Mouse (Mus musculus) liver, embryonic 12.5 days (tissue): ENCODE data around the gene 1810009A15Rik. TPM values are rescaled to one million over a fixed set of nuclear protein-coding genes. Genes with fewer than 3 reads are reported as not detected.
A peak's percentile ranks its signal among the peaks of the same experiment; 100 is the strongest.

Experiments
- ATAC-seq: fragments of 200-750 bp; cut with Nextera tagmentation; 2 replicates; pipeline ENCODE4 v1.8.0; 2017; ENCODE audit warnings: moderate number of reproducible peaks, mild to moderate bottlenecking, moderate library complexity
- H3K27ac ChIP-seq: fragments of 300-500 bp; sonication (generic); 2 replicates; pipeline ENCODE4 v1.5.1; 2016; ENCODE audit warnings: mild to moderate bottlenecking
- H3K27me3 ChIP-seq: fragments of 300-500 bp; sonication (generic); replicated peaks from 2 replicates; pipeline ENCODE4 v1.6.1; 2016; ENCODE audit warnings: mild to moderate bottlenecking, moderate library complexity
- H3K36me3 ChIP-seq: fragments of 300-500 bp; sonication (generic); 2 replicates; pipeline ENCODE4 v1.6.1; 2016; ENCODE audit warnings: mild to moderate bottlenecking, moderate library complexity
- H3K4me1 ChIP-seq: fragments of 300-500 bp; sonication (generic); 2 replicates; pipeline ENCODE4 v1.6.1; 2016
- H3K4me2 ChIP-seq: fragments of 300-500 bp; sonication (generic); 2 replicates; pipeline ENCODE4 v1.6.1; 2016; ENCODE audit warnings: mild to moderate bottlenecking, moderate library complexity
- H3K4me3 ChIP-seq: fragments of 300-500 bp; sonication (generic); 2 replicates; pipeline ENCODE4 v1.5.1; 2016; ENCODE audit warnings: mild to moderate bottlenecking, moderate library complexity
- H3K9ac ChIP-seq: fragments of 300-500 bp; sonication (generic); 2 replicates; pipeline ENCODE4 v1.6.1; 2016; ENCODE audit warnings: mild to moderate bottlenecking, moderate library complexity
- H3K9me3 ChIP-seq: fragments of 300-500 bp; sonication (generic); replicated peaks from 2 replicates; pipeline ENCODE4 v1.6.1; 2016; ENCODE audit warnings: mild to moderate bottlenecking, moderate library complexity
- WGBS: fragments of 180-500 bp; shearing (Covaris S2); methylation state at CpG from one replicate; pipeline ENCODE4 v1.1.7; 2016; ENCODE audit not compliant: insufficient replicate concordance; 5-methylcytosine and 5-hydroxymethylcytosine counted together
- polyA plus RNA-seq: library from polyadenylated mRNA; unstranded; fragments of >200 nt; fragmentation: Nextera tagmentation; extraction: Ambion mirVana; gene quantifications from 2 replicates; pipeline ENCODE4 v1.2.1, GENCODE M21; 2016

1810009A15Rik gene
- polyA plus RNA-seq, 1 experiment from 2014 or later: 111 TPM

DNA sequence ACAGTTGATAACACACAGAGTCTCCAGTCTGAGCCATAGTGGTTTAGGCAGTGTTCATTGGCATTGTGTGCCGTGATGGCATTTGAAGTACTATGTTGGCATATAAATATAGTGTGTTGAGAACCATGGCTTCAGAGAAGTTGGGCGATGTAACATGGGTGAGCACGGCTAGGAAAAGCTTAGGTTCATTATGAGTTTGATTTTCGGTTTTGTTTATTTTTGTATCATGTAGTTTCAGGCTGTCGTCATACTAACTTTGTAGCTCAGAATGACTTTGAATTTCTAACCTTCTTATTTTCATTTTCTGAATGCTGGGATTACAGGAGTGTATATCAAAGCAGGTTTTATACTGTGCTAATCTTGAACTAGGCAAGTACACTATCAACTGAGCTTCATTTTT is 14.8 kb downstream of the 1810009A15Rik start:
- Histone ChIP-seq H3K4me3 (no peak overlapping the region), H3K27ac (no peak overlapping the region), H3K9me3 (no peaks in the 10 kb centered on the region), H3K4me2 (no peak overlapping the region), H3K36me3 (peaks cover 82% of the 10 kb centered on the region), H3K9ac (no peak overlapping the region), H3K4me1 (peaks cover 24% of the 10 kb centered on the region), H3K27me3 (no peaks in the 10 kb centered on the region)
- 87% methylated on average over 5 of the region's 5 CpGs for WGBS
- ATAC-seq: no peak

DNA sequence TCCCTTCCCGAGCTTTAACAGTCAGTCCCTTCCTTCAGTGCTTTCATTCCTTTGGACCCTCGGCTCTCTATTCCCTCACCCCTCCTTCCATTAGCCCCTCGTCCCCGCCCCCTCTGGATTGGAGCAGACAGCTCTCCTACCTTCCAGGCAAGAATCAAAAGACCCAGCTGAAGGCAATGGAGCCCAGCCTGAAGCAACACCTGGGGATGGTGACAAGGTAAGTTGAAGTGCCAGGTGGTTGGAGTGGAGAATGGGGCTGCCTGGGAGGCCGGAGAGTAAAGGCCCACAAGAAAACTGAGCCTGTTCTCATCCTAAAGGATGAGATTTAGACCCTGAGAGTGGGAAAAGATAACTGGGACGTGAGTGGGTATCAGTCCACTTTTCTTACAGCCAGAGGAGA is 19.9 kb downstream of the 1810009A15Rik start:
- WGBS: 89% methylated on average over 6 of the region's 6 CpGs
- Histone ChIP-seq H3K27me3 (no peaks in the 10 kb centered on the region), H3K27ac (no peak overlapping the region), H3K36me3 (peaks cover 100% of the 10 kb centered on the region), H3K9me3 (no peaks in the 10 kb centered on the region), H3K4me3 (no peak overlapping the region), H3K4me2 (no peak overlapping the region), H3K9ac (no peak overlapping the region), H3K4me1 (no peaks in the 10 kb centered on the region)
- ATAC-seq: no peak

GRCm38 (mm10) chr19:8911810-8912209 is 23.2 kb downstream of the 1810009A15Rik start:
- Histone ChIP-seq H3K4me1 (no peaks in the 10 kb centered on the region), H3K27me3 (no peaks in the 10 kb centered on the region), H3K36me3 (peaks cover 100% of the 10 kb centered on the region), H3K9ac (no peak overlapping the region), H3K4me2 (no peak overlapping the region), H3K4me3 (no peak overlapping the region), H3K9me3 (no peaks in the 10 kb centered on the region), H3K27ac (no peak overlapping the region)
- 90% methylated on average over 5 of the region's 5 CpGs for WGBS
- no peak for ATAC-seq

DNA sequence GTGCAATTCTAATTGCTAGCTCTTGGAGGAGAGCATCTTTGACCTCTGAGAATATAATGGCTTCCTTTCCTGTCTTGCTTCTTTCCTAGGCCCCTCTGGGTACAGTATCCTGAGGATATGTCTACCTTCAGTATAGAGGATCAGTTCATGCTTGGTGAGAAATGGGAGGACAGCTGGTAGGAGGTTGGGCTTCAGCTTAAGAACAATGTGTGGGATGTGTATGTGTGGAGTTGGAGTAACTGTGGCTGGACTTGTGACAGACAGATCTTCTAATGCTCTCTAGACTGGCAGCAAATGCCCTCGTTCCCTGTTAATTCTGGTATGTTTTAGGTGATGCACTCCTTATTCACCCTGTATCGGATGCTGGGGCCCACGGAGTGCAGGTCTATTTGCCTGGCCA is 25.6 kb downstream of the 1810009A15Rik start:
- WGBS: 92% methylated on average over 3 of the region's 3 CpGs
- H3K36me3 ChIP-seq: peaks cover 80% of the 10 kb centered on the region
- H3K9ac ChIP-seq: no peak overlapping the region
- H3K4me3 ChIP-seq: no peak overlapping the region
- no peak overlapping the region for H3K27ac ChIP-seq
- H3K4me2 ChIP-seq: no peak overlapping the region
- no peak for ATAC-seq
- no peaks in the 10 kb centered on the region for H3K9me3 ChIP-seq
- peaks cover 8% of the 10 kb centered on the region; the same call in 1 of the 2 replicates for H3K4me1 ChIP-seq
- H3K27me3 ChIP-seq: no peaks in the 10 kb centered on the region

DNA sequence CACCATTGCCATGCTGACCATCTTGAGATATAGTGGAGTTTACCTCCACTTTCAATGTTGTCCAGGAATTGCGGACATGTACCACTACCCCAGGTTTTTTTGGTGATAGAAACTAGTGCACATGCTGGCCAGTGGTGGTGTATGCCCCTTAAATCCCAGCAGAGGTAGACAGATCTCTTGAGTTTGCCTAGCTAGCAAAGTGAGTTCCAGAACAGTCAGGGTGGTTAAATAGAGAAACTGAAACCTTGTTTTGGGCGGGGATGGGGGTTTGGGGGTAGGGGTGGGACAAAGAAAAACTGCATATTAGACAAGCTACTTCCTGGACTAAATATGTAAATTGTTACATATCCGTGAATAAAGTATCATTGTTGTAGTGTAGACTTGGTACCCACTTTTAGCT is 30.3 kb downstream of the 1810009A15Rik start:
- H3K36me3 ChIP-seq: peaks cover 51% of the 10 kb centered on the region
- H3K4me1 ChIP-seq: peaks cover 46% of the 10 kb centered on the region
- WGBS: 73% methylated on average over 3 of the region's 3 CpGs
- H3K9me3 ChIP-seq: no peaks in the 10 kb centered on the region
- H3K4me3 ChIP-seq: no peak overlapping the region
- H3K4me2 ChIP-seq: no peak overlapping the region
- H3K27me3 ChIP-seq: no peaks in the 10 kb centered on the region
- no peak for ATAC-seq
- no peak overlapping the region for H3K9ac ChIP-seq
- peak overlapping the region; percentile 95; the same call in 1 of the 2 replicates for H3K27ac ChIP-seq

GRCm38 (mm10) chr19:8919684-8920072 is 31.0 kb downstream of the 1810009A15Rik start:
- H3K4me1 ChIP-seq: peaks cover 48% of the 10 kb centered on the region
- peak overlapping the region; percentile 95 for H3K27ac ChIP-seq
- ATAC-seq: no peak
- no peaks in the 10 kb centered on the region for H3K9me3 ChIP-seq
- peak overlapping the region; percentile 87 for H3K4me3 ChIP-seq
- peak overlapping the region; percentile 90 for H3K9ac ChIP-seq
- 64% methylated on average over 6 of the region's 6 CpGs for WGBS
- H3K36me3 ChIP-seq: peaks cover 50% of the 10 kb centered on the region
- peak overlapping the region; percentile 87 for H3K4me2 ChIP-seq
- no peaks in the 10 kb centered on the region for H3K27me3 ChIP-seq

GRCm38 (mm10) chr19:8920073-8920736 is 31.6 kb downstream of the 1810009A15Rik start, which contains the start of gene B3gat3:
TSS of gene B3gat3 (plus strand) at chr19:8920374.
- H3K27ac ChIP-seq: peak within 1 kb of the TSS; percentile 95
- peak within 1 kb of the TSS; percentile 90 for H3K9ac ChIP-seq
- H3K9me3 ChIP-seq: no peaks in the 10 kb centered on the region
- H3K4me1 ChIP-seq: peaks cover 48% of the 10 kb centered on the region
- no peaks in the 10 kb centered on the region for H3K27me3 ChIP-seq
- peak; percentile 95 for ATAC-seq
- WGBS: 2% methylated on average over 49 of the region's 50 CpGs
- peak within 1 kb of the TSS; percentile 87 for H3K4me2 ChIP-seq
- peaks cover 47% of the 10 kb centered on the region for H3K36me3 ChIP-seq
- H3K4me3 ChIP-seq: peak within 1 kb of the TSS; percentile 87

DNA sequence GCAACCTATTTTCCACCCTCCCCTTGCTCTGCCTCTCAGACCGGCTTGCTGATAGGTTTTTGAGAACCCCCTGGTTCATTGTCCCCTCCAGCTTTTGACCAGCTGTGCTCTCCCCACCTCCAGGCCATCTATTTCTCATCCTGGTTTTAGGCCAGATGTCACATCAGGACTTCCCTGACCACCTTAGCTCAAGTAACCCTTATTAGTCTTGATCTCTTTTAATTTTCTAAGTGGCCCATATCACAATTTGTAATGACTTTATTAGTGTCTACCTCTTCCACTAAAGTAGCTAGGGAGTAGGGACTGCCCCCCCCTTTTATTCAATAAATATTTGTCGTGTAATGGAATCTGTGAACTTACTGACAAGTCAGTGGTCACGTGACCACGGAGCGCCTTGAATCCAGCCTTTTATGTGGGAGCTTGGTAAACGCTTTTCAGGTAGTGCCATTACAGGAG is 32.2 kb downstream of the 1810009A15Rik start:
- H3K27me3 ChIP-seq: no peaks in the 10 kb centered on the region
- H3K9me3 ChIP-seq: no peaks in the 10 kb centered on the region
- peak overlapping the region; percentile 95 for H3K27ac ChIP-seq
- peaks cover 49% of the 10 kb centered on the region for H3K4me1 ChIP-seq
- H3K9ac ChIP-seq: peak overlapping the region; percentile 90
- peak overlapping the region; percentile 87 for H3K4me2 ChIP-seq
- peaks cover 47% of the 10 kb centered on the region for H3K36me3 ChIP-seq
- ATAC-seq: no peak
- H3K4me3 ChIP-seq: peak overlapping the region; percentile 87
- WGBS: 2% methylated on average over 6 of the region's 6 CpGs

DNA sequence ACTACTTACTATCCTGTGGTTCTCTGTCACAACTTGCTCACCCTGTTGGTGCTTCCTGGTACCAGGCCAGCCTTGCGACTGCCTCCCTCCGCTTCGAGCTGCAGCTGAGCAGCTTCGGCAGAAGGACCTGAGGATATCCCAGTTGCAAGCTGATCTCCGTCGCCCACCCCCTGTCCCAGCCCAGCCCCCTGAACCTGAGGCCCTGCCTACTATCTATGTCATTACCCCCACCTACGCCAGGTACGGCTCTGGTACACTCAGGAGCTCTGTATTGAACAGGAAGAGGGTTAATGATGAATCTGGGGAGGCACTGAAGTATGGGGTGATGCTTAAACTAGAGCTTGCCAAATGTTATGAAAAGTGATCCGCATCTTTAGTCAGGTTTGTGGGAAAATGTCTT is 33.1 kb downstream of the 1810009A15Rik start:
- no peak for ATAC-seq
- H3K36me3 ChIP-seq: peaks cover 47% of the 10 kb centered on the region
- H3K27me3 ChIP-seq: no peaks in the 10 kb centered on the region
- WGBS: 72% methylated on average over 9 of the region's 9 CpGs
- H3K4me2 ChIP-seq: peak overlapping the region; percentile 87
- H3K9me3 ChIP-seq: no peaks in the 10 kb centered on the region
- peaks cover 58% of the 10 kb centered on the region for H3K4me1 ChIP-seq
- peak overlapping the region; percentile 95; the same call in 1 of the 2 replicates for H3K27ac ChIP-seq
- peak overlapping the region; percentile 87 for H3K4me3 ChIP-seq
- peak overlapping the region; percentile 90 for H3K9ac ChIP-seq

- H3K4me2 ChIP-seq: no peak overlapping the region
- peak overlapping the region; percentile 40; the same call in 1 of the 2 replicates for H3K9ac ChIP-seq
- peaks cover 61% of the 10 kb centered on the region for H3K36me3 ChIP-seq
- no peaks in the 10 kb centered on the region for H3K9me3 ChIP-seq
- 63% methylated on average over 2 of the region's 2 CpGs for WGBS
- H3K4me1 ChIP-seq: peaks cover 75% of the 10 kb centered on the region
- H3K4me3 ChIP-seq: no peak overlapping the region
- H3K27ac ChIP-seq: peak overlapping the region; percentile 92; the same call in 1 of the 2 replicates
- no peak for ATAC-seq
- no peaks in the 10 kb centered on the region for H3K27me3 ChIP-seq
These were observed 38.1 kb downstream of the 1810009A15Rik start for GRCm38 (mm10) chr19:8926766-8927165.

GRCm38 (mm10) chr19:8927891-8928525 is 39.4 kb downstream of the 1810009A15Rik start:
- WGBS: 33% methylated on average over 12 of the region's 12 CpGs
- no peaks in the 10 kb centered on the region for H3K9me3 ChIP-seq
- peaks cover 55% of the 10 kb centered on the region for H3K36me3 ChIP-seq
- peak; percentile 48 for ATAC-seq
- H3K9ac ChIP-seq: peak overlapping the region; percentile 83; the same call in 1 of the 2 replicates
- peak overlapping the region; percentile 81 for H3K4me3 ChIP-seq
- peaks cover 62% of the 10 kb centered on the region for H3K4me1 ChIP-seq
- no peaks in the 10 kb centered on the region for H3K27me3 ChIP-seq
- H3K4me2 ChIP-seq: peak overlapping the region; percentile 96
- H3K27ac ChIP-seq: peak overlapping the region; percentile 92

DNA sequence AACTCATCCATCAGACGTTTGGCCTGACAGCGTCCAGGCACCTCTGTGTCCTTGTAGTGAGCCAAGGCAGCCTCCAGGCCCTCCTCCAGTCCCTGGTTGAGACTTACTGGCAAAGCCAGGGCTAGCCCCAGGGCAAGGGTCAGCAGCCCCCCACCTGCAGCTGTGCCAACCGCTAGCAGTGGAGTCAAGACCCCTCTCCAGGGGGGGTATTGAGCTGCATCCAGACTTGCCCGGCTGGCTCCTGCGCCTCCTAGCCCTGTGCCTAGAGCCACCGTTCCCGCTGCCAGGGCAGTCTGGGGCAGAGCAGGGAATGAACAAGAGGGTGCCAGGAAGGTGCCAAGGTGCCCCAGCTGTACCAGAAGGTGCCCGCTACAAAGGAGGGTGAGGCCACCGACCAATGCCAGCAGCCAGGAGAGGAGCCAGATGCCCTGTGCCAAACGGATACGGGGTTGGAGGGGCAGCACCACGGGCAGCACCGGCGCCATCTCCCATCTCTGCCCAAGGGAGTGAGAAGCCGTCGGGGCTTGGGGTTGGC is 40.1 kb downstream of the 1810009A15Rik start:
- peaks cover 55% of the 10 kb centered on the region for H3K4me1 ChIP-seq
- H3K36me3 ChIP-seq: peaks cover 56% of the 10 kb centered on the region
- peak overlapping the region; percentile 81 for H3K4me3 ChIP-seq
- H3K4me2 ChIP-seq: peak overlapping the region; percentile 96
- peak overlapping the region; percentile 92 for H3K27ac ChIP-seq
- ATAC-seq: peak; percentile 14; the same call in 1 of the 2 replicates
- no peaks in the 10 kb centered on the region for H3K9me3 ChIP-seq
- WGBS: 36% methylated on average over 16 of the region's 16 CpGs
- H3K9ac ChIP-seq: peak overlapping the region; percentile 83
- no peaks in the 10 kb centered on the region for H3K27me3 ChIP-seq
